Mouse (Mus musculus) MEL (cell line): Measurements from ENCODE around the gene Lypd5. TPM values are rescaled to one million over a fixed set of nuclear protein-coding genes. Genes with fewer than 3 reads are reported as not detected.
A peak's percentile ranks its signal among the peaks of the same experiment; 100 is the strongest.

Experiments
- DNase-seq: peaks from one replicate; pipeline ENCODE4 v3.0.0; 2011; ENCODE audit warnings: low read depth, low spot score
- H3K27ac ChIP-seq: 2 replicates; pipeline ENCODE4 v1.5.1; 2012; ENCODE audit warnings: low read depth, mild to moderate bottlenecking, control low read depth, low read length, moderate library complexity; ENCODE audit not compliant: control insufficient read depth
- H3K27me3 ChIP-seq, 2 experiments: fragments of 150-350 bp in 1 of 2; sonication (generic) in 1 of 2; 2 replicates each; pipeline ENCODE4 v1.6.1; 2012; ENCODE audit warnings: low read length in 2 of 2, mild to moderate bottlenecking in 2 of 2, improper control_type of control experiment in 1 of 2, moderate library complexity in 1 of 2; ENCODE audit not compliant: insufficient read depth in 2 of 2, control insufficient read depth in 1 of 2
- H3K36me3 ChIP-seq, 2 experiments: 2 replicates each; pipeline ENCODE4 v1.6.1; 2012 to 2014; ENCODE audit warnings: low read length in 2 of 2, improper control_type of control experiment in 1 of 2, inconsistent platforms in 1 of 2, mild to moderate bottlenecking in 1 of 2; ENCODE audit not compliant: insufficient read depth in 2 of 2, control insufficient read depth in 1 of 2
- H3K4me1 ChIP-seq, 2 experiments: fragments of 150-350 bp in 1 of 2; sonication (generic) in 1 of 2; 2 replicates each; pipeline ENCODE4 v1.6.1; 2012; ENCODE audit warnings: low read length in 2 of 2, improper control_type of control experiment in 1 of 2, mild to moderate bottlenecking in 1 of 2; ENCODE audit not compliant: insufficient read depth in 2 of 2, control insufficient read depth in 1 of 2
- H3K4me3 ChIP-seq, 2 experiments: fragments of 150-350 bp in 1 of 2; sonication (generic) in 1 of 2; 2 replicates each; pipeline ENCODE4 v1.5.1; 2012; ENCODE audit warnings: low read depth in 2 of 2, low read length in 2 of 2, mild to moderate bottlenecking in 2 of 2, moderate library complexity in 2 of 2, control low read depth in 1 of 2, improper control_type of control experiment in 1 of 2; ENCODE audit not compliant: control insufficient read depth in 1 of 2, insufficient read depth in 1 of 2
- H3K79me2 ChIP-seq: 2 replicates; pipeline ENCODE4 v1.6.1; 2012; ENCODE audit warnings: mild to moderate bottlenecking, low read length, moderate library complexity; ENCODE audit not compliant: control insufficient read depth, poor library complexity, insufficient read depth
- H3K9ac ChIP-seq: 2 replicates; pipeline ENCODE4 v1.6.1; 2012; ENCODE audit warnings: low read depth, mild to moderate bottlenecking, control low read depth, low read length, moderate library complexity; ENCODE audit not compliant: control insufficient read depth, poor library complexity, severe bottlenecking
- H3K9me3 ChIP-seq: fragments of 150-350 bp; sonication (generic); replicated peaks from 2 replicates; pipeline ENCODE4 v1.6.1; 2012; ENCODE audit warnings: mild to moderate bottlenecking, low read length, improper control_type of control experiment, moderate library complexity; ENCODE audit not compliant: insufficient read depth
- BHLHE40 ChIP-seq: IDR thresholded peaks from 2 replicates; pipeline ENCODE4 v1.6.1; 2012; ENCODE audit warnings: low read depth, mild to moderate bottlenecking, inconsistent platforms, low read length, improper control_type of control experiment, borderline replicate concordance
- E2F4 ChIP-seq: IDR thresholded peaks from 2 replicates; pipeline ENCODE4 v1.6.1; 2011; ENCODE audit warnings: low read depth, low read length, improper control_type of control experiment, borderline replicate concordance
- GATA1 ChIP-seq: IDR thresholded peaks from 2 replicates; pipeline ENCODE4 v1.6.1; 2011; ENCODE audit warnings: low read depth, low read length, improper control_type of control experiment
- KAT2A ChIP-seq: conservative IDR thresholded peaks from 2 replicates; pipeline ENCODE4 v1.6.1; 2012; ENCODE audit warnings: low read depth, low read length, improper control_type of control experiment, inconsistent platforms
- MAZ ChIP-seq: IDR thresholded peaks from 2 replicates; pipeline ENCODE4 v1.6.1; 2012; ENCODE audit warnings: low read depth, mild to moderate bottlenecking, inconsistent platforms, low read length, improper control_type of control experiment
- MEF2A ChIP-seq: IDR thresholded peaks from 2 replicates; pipeline ENCODE4 v1.6.1; 2014; ENCODE audit warnings: low read depth, mild to moderate bottlenecking, inconsistent platforms, low read length, improper control_type of control experiment; ENCODE audit not compliant: poor library complexity, insufficient replicate concordance, severe bottlenecking; ENCODE audit errors: extremely low read depth
- MXI1 ChIP-seq: IDR thresholded peaks from 2 replicates; pipeline ENCODE4 v1.6.1; 2011; ENCODE audit warnings: mild to moderate bottlenecking, low read depth, low read length, improper control_type of control experiment
- NELFE ChIP-seq: IDR thresholded peaks from 2 replicates; pipeline ENCODE4 v1.6.1; 2011; ENCODE audit warnings: low read depth, low read length, improper control_type of control experiment
- RAD21 ChIP-seq: IDR thresholded peaks from 2 replicates; pipeline ENCODE4 v1.6.1; 2011; ENCODE audit warnings: mild to moderate bottlenecking, low read depth, low read length, improper control_type of control experiment
- RCOR1 ChIP-seq: IDR thresholded peaks from 2 replicates; pipeline ENCODE4 v1.6.1; 2012; ENCODE audit warnings: low read depth, mild to moderate bottlenecking, inconsistent platforms, low read length, improper control_type of control experiment
- SIN3A ChIP-seq: IDR thresholded peaks from 2 replicates; pipeline ENCODE4 v1.6.1; 2012; ENCODE audit warnings: low read length, improper control_type of control experiment, inconsistent platforms
- SMC3 ChIP-seq: IDR thresholded peaks from 2 replicates; pipeline ENCODE4 v1.6.1; 2011; ENCODE audit warnings: low read depth, low read length, improper control_type of control experiment
- UBTF ChIP-seq: IDR thresholded peaks from 2 replicates; pipeline ENCODE4 v1.6.1; 2012; ENCODE audit warnings: low read depth, mild to moderate bottlenecking, inconsistent platforms, low read length, improper control_type of control experiment, moderate library complexity, borderline replicate concordance; ENCODE audit not compliant: insufficient read depth
- USF1 ChIP-seq: IDR thresholded peaks from 2 replicates; pipeline ENCODE4 v1.6.1; 2014; ENCODE audit warnings: low read depth, mild to moderate bottlenecking, inconsistent platforms, low read length, improper control_type of control experiment, moderate library complexity
- USF2 ChIP-seq, 2 experiments: IDR thresholded peaks; 2 replicates each; pipeline ENCODE4 v1.6.1; 2011 to 2012; ENCODE audit warnings: improper control_type of control experiment in 2 of 2, low read length in 2 of 2, borderline replicate concordance in 1 of 2, inconsistent platforms in 1 of 2, low read depth in 1 of 2, mild to moderate bottlenecking in 1 of 2; ENCODE audit not compliant: insufficient read depth in 1 of 2
- ZNF384 ChIP-seq: IDR thresholded peaks from 2 replicates; pipeline ENCODE4 v1.6.1; 2012; ENCODE audit warnings: low read depth, mild to moderate bottlenecking, inconsistent platforms, low read length, improper control_type of control experiment
- polyA plus RNA-seq, 2 experiments: library from polyadenylated mRNA; stranded (reverse) in 1 of 2; unstranded in 1 of 2; fragments of >175 nt in 1 of 2; fragments of >200 nt in 1 of 2; gene quantifications; 2 replicates each; pipeline versions ENCODE4 v1.2.1 to v1.2.4; 2012; ENCODE audit warnings: low replicate concordance in 2 of 2, low read depth in 1 of 2; ENCODE audit not compliant: insufficient read length in 2 of 2, insufficient read depth in 1 of 2, missing spikeins in 1 of 2
- total RNA-seq: library from RNA; depleted of rRNA; stranded (reverse); fragments of 300-350 nt; gene quantifications from 2 replicates; pipeline ENCODE4 v1.2.3, GENCODE M21; 2012

Gene Lypd5
- total and polyA plus RNA-seq, 3 experiments = not detected

GRCm38 (mm10) chr7:24391077-24391476 is 42.1 kb downstream of the Lypd5 start:
- H3K9me3 ChIP-seq = no peaks in the 10 kb centered on the region
- H3K4me3 ChIP-seq = no peak overlapping the region
- no peak overlapping the region for H3K27ac ChIP-seq
- H3K36me3 ChIP-seq = peaks cover 0 to 46% of the 10 kb centered on the region in 2 experiments; a peak in 2 of 4 replicates
- no peak for DNase-seq
- no peaks in the 10 kb centered on the region for H3K79me2 ChIP-seq
- TF ChIP-seq NELFE = no peak
- no peak for TF ChIP-seq UBTF
- no peak for TF ChIP-seq MAZ
- no peak for TF ChIP-seq MXI1
- TF ChIP-seq RAD21 = no peak
- TF ChIP-seq GATA1 = no peak
- TF ChIP-seq USF1 = no peak
- TF ChIP-seq SIN3A = no peak
- no peak for TF ChIP-seq USF2 (IDR thresholded peaks at IDR 0.05; ENCODE audit: borderline replicate concordance in 1 of 2, insufficient read depth in 1 of 2, low read depth in 1 of 2, low read length in 2 of 2)
- TF ChIP-seq E2F4 = no peak
- TF ChIP-seq SMC3 = no peak
- no peak for TF ChIP-seq KAT2A
- H3K27me3 ChIP-seq = no peaks in the 10 kb centered on the region
- no peak overlapping the region for H3K9ac ChIP-seq
- H3K4me1 ChIP-seq = peaks cover 20 to 65% of the 10 kb centered on the region in 2 experiments

GRCm38 (mm10) chr7:24391687-24392086 is 42.7 kb downstream of the Lypd5 start:
- peaks cover 20 to 65% of the 10 kb centered on the region in 2 experiments for H3K4me1 ChIP-seq

More at GRCm38 (mm10) chr7:24391687-24392086, 42.7 kb downstream of the Lypd5 start:
- TF ChIP-seq MEF2A = no peak
- peak; percentile 76 for TF ChIP-seq ZNF384
- TF ChIP-seq USF2 (IDR thresholded peaks at IDR 0.05; ENCODE audit: borderline replicate concordance in 1 of 2, insufficient read depth in 1 of 2, low read depth in 1 of 2, low read length in 2 of 2) = no peak
- TF ChIP-seq BHLHE40 = peak; percentile 33; the same call in 1 of the 2 replicates
- TF ChIP-seq GATA1 = peak; percentile 31; the same call in 1 of the 2 replicates
- TF ChIP-seq RCOR1 = 0 out of 2 replicates have a peak, but pooled peaks have one; percentile 14
- peak; percentile 65; the same call in 1 of the 2 replicates for TF ChIP-seq USF1
- Histone ChIP-seq H3K27ac (no peak overlapping the region), H3K4me3 (no peak overlapping the region), H3K9ac (no peak overlapping the region), H3K9me3 (no peaks in the 10 kb centered on the region), H3K36me3 (peaks cover 0 to 47% of the 10 kb centered on the region in 2 experiments; a peak in 2 of 4 replicates), H3K79me2 (peaks cover 2% of the 10 kb centered on the region; the same call in 1 of the 2 replicates), H3K27me3 (no peaks in the 10 kb centered on the region)
- DNase-seq = no peak
